Mouse (Mus musculus) 3T3-L1 (cell line): ENCODE data around the gene Gpr150.

Source experiments
- DNase-seq: peaks from one replicate; pipeline ENCODE4 v3.0.0-alpha.2; 2015; ENCODE audit warnings: low read depth, low spot score

The Gpr150 gene

GRCm38 (mm10) chr13:76014511-76014910, 42.3 kb downstream of the Gpr150 start:
- no peak for DNase-seq
